Mouse (Mus musculus): ENCODE results near the gene Map3k1.
"Not testable (repeated sequence)": the region's sequence is repeated elsewhere in the genome, so short reads cannot be mapped to it uniquely, and the experiment has no call there.

The Map3k1 gene

GRCm38 (mm10) chr13:111741204-111741990, 67.4 kb downstream of the Map3k1 start:
- DNase-seq = no peak

- no peak for DNase-seq
Measured at GRCm38 (mm10) chr13:111726898-111727297, 81.9 kb downstream of the Map3k1 start.

- peak; percentile 98 to 99 for DNase-seq
Measured at GRCm38 (mm10) chr13:111725165-111726077, 83.4 kb downstream of the Map3k1 start.

- DNase-seq = no peak
Measured at GRCm38 (mm10) chr13:111724811-111725164, 84.0 kb downstream of the Map3k1 start.

GRCm38 (mm10) chr13:111719726-111720125, 89.1 kb downstream of the Map3k1 start:
- DNase-seq = no peak

- no peak for DNase-seq
Measured at GRCm38 (mm10) chr13:111710531-111710930, 98.3 kb downstream of the Map3k1 start.

GRCm38 (mm10) chr13:111703952-111704351, 104.8 kb downstream of the Map3k1 start:
- DNase-seq = not testable (repeated sequence)

- DNase-seq = no peak
Measured at GRCm38 (mm10) chr13:111703396-111703795, 105.4 kb downstream of the Map3k1 start.
